Mouse (Mus musculus) cerebellum, adult 2 months (tissue): ENCODE data around the gene Fosb.

ENCODE experiments used
- CTCF ChIP-seq: fragments of 200-500 bp; IDR thresholded peaks from 2 replicates; pipeline ENCODE4 v1.5.1; 2011; ENCODE audit warnings: low read depth, mild to moderate bottlenecking, control low read depth, low read length, moderate library complexity, borderline replicate concordance; ENCODE audit not compliant: insufficient read depth
- POLR2A ChIP-seq: fragments of 200-500 bp; IDR thresholded peaks from 2 replicates; pipeline ENCODE4 v1.6.1; 2011; ENCODE audit warnings: low read length, control low read depth, borderline replicate concordance; ENCODE audit not compliant: insufficient read depth

DNA sequence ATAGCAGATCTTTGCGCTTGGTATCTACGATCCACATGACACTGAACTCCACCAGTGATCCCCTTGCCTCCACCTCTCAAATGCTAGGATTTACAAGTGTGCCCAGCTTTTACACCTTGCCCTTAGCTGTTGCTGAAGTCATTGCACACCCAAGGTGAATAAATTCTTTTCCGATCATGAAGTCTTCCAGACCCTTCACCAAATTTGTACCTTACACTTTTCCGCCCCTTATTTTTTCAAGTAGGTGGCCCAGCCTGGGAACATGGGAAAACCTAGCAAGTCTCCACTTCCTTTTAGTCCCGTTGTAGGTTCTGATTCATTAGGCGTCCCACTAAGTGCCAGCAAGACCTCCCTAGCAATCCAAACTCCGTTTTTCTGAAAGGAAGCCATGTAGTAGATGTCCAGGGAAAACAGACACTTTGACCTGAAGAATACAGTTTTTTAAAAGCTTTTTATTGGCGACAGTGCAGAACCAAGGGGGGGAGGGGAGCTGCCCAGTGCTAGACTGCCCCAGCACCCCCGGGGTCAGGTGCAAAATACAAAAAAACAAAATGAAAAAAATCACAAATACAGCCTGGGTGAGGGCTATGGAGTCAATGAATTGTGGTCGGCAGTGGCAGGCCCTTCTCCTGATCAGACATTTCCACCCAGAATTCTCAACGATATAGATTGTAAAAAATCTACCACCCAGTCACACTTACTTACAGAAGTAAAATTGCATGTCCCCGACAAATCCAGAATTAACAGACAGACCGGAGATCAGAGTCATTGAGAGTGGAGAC lies 7.4 kb downstream of the Fosb start:
- TF ChIP-seq CTCF, result no peak
- no peak for TF ChIP-seq POLR2A
